Mouse (Mus musculus): Measurements from ENCODE around the gene Ccdc117.
"Not testable (repeated sequence)": the region's sequence is repeated elsewhere in the genome, so short reads cannot be mapped to it uniquely, and the experiment has no call there.

Gene Ccdc117

GRCm38 (mm10) chr11:5533108-5533507 lies 8.9 kb downstream of the Ccdc117 start:
- DNase-seq (ENCODE audit: extremely low spot score), result no peak

GRCm38 (mm10) chr11:5530717-5531116 lies 11.3 kb downstream of the Ccdc117 start:
- no peak for DNase-seq (ENCODE audit: extremely low spot score)

GRCm38 (mm10) chr11:5530172-5530571 lies 11.8 kb downstream of the Ccdc117 start:
- no peak for DNase-seq (ENCODE audit: extremely low spot score)

- DNase-seq (ENCODE audit: extremely low spot score), result no peak
These were observed 13.1 kb downstream of the Ccdc117 start for GRCm38 (mm10) chr11:5528841-5529240.

GRCm38 (mm10) chr11:5527865-5528523 lies 14.0 kb downstream of the Ccdc117 start:
- no peak for DNase-seq (ENCODE audit: extremely low spot score)

- DNase-seq (ENCODE audit: extremely low spot score), result no peak
These were observed 15.2 kb downstream of the Ccdc117 start for GRCm38 (mm10) chr11:5526573-5527439.

GRCm38 (mm10) chr11:5525418-5525817 lies 16.6 kb downstream of the Ccdc117 start:
- DNase-seq (ENCODE audit: extremely low spot score), result no peak

GRCm38 (mm10) chr11:5522798-5523415 lies 19.1 kb downstream of the Ccdc117 start:
- DNase-seq (ENCODE audit: extremely low spot score), result no peak

GRCm38 (mm10) chr11:5521516-5522291 lies 20.3 kb downstream of the Ccdc117 start:
- peak; percentile 64 for DNase-seq (ENCODE audit: extremely low spot score)

GRCm38 (mm10) chr11:5521266-5521515 lies 20.8 kb downstream of the Ccdc117 start:
- peak; percentile 60 for DNase-seq (ENCODE audit: extremely low spot score)

- peak; percentile 98 for DNase-seq (ENCODE audit: extremely low spot score)
These were observed 21.3 kb downstream of the Ccdc117 start, which contains the start of gene Xbp1 for GRCm38 (mm10) chr11:5520412-5521265. Gene Xbp1, plus strand, starts transcription at chr11:5520659.

GRCm38 (mm10) chr11:5519681-5520080 lies 22.3 kb downstream of the Ccdc117 start:
- DNase-seq (ENCODE audit: extremely low spot score), result no peak

GRCm38 (mm10) chr11:5517346-5517745 lies 24.6 kb downstream of the Ccdc117 start:
- DNase-seq (ENCODE audit: extremely low spot score), result no peak

GRCm38 (mm10) chr11:5516617-5517016 lies 25.4 kb downstream of the Ccdc117 start:
- no peak for DNase-seq (ENCODE audit: extremely low spot score)

- no peak for DNase-seq (ENCODE audit: extremely low spot score)
These were observed 25.8 kb downstream of the Ccdc117 start for GRCm38 (mm10) chr11:5516151-5516550.

- no peak for DNase-seq (ENCODE audit: extremely low spot score)
These were observed 26.3 kb downstream of the Ccdc117 start for GRCm38 (mm10) chr11:5515655-5516054.

GRCm38 (mm10) chr11:5515196-5515595 lies 26.8 kb downstream of the Ccdc117 start:
- DNase-seq (ENCODE audit: extremely low spot score), result no peak

GRCm38 (mm10) chr11:5514091-5514490 lies 27.9 kb downstream of the Ccdc117 start:
- DNase-seq (ENCODE audit: extremely low spot score), result no peak

- DNase-seq (ENCODE audit: extremely low spot score), result no peak
These were observed 29.0 kb downstream of the Ccdc117 start for GRCm38 (mm10) chr11:5512961-5513360.

GRCm38 (mm10) chr11:5512099-5512725 lies 29.8 kb downstream of the Ccdc117 start:
- no peak for DNase-seq (ENCODE audit: extremely low spot score)

GRCm38 (mm10) chr11:5510686-5511085 lies 31.3 kb downstream of the Ccdc117 start:
- not testable (repeated sequence) for DNase-seq (ENCODE audit: extremely low spot score)
